Mouse (Mus musculus) bone marrow, adult 2 months (tissue): Measurements from ENCODE around the gene C2cd5.
"Not testable (repeated sequence)": the region's sequence is repeated elsewhere in the genome, so short reads cannot be mapped to it uniquely, and the experiment has no call there.

ENCODE experiments used
- CTCF ChIP-seq: fragments of 200-500 bp; IDR thresholded peaks from 2 replicates; pipeline ENCODE4 v1.5.1; 2011; ENCODE audit warnings: low read length, control low read depth; ENCODE audit not compliant: control insufficient read depth, insufficient read depth
- POLR2A ChIP-seq: fragments of 200-500 bp; IDR thresholded peaks from 2 replicates; pipeline ENCODE4 v1.6.1; 2011; ENCODE audit warnings: low read depth, mild to moderate bottlenecking, control low read depth, low read length, borderline replicate concordance; ENCODE audit not compliant: control insufficient read depth

DNA sequence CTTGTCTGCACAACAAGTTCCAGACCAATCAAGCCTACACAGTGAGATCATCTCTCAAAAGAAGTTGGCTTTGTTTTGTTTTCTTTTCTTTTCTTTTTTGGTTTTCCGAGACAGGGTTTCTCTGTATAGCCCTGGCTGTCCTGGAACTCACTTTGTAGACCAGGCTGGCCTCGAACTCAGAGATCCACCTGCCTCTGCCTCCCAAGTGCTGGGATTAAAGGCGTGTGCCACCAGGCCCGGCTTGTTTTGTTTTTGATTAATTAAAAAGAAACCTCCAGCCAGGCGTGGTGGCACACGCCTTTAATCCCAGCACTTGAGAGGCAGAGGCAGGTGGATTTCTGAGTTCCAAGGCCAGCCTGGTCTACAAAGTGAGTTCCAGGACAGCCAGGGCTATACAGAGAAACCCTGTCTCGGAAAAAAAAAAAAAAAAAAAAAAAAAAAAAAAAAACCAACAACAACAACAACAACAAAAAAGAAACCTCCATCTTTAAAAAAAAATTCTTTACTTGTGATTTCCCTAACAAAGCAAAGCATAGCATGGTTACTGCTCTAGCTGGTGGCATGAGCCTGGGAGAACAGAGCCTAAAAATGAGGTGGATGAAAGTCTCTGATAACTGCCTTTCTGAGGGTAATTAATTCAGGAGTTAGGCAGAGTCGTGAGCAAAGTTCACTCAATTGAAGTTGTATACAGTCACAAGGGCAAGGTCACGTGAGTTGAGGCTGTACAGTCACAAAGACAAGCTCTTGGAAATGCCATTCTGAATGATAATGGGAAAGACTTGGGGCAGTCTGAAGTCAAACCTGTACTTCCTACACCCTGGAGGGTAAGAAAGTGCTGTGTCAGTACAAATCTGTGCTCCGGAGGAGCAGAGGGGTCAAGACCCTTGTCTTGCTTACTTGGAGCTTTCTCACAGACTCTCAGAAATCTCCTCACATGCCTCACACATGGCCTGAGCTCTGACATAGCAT lies 42.0 kb upstream of the C2cd5 start:
- TF ChIP-seq POLR2A, CTCF: not testable (repeated sequence)
